Mouse (Mus musculus): ENCODE results near the gene Kirrel3. TPM values are rescaled to one million over a fixed set of nuclear protein-coding genes. Genes with fewer than 3 reads are reported as not detected.

Kirrel3 gene
- polyA plus RNA-seq, 1 experiment, result not detected

- TF ChIP-seq CTCF (IDR thresholded peaks at IDR 0.05; ENCODE audit: low read depth, low read length) (no peak), POLR2A (IDR thresholded peaks at IDR 0.05; ENCODE audit: borderline replicate concordance, low read depth, low read length) (no peak)
- Histone ChIP-seq H3K4me3 (ENCODE audit: insufficient read depth, low read length) (no peak overlapping the region), H3K4me1 (ENCODE audit: control insufficient read depth, insufficient read depth, low read length) (no peaks in the 10 kb centered on the region), H3K27ac (ENCODE audit: insufficient read depth, low read depth, low read length) (no peak overlapping the region)
These were observed 246.8 kb downstream of the Kirrel3 start for GRCm38 (mm10) chr9:34732507-34732906.

DNA sequence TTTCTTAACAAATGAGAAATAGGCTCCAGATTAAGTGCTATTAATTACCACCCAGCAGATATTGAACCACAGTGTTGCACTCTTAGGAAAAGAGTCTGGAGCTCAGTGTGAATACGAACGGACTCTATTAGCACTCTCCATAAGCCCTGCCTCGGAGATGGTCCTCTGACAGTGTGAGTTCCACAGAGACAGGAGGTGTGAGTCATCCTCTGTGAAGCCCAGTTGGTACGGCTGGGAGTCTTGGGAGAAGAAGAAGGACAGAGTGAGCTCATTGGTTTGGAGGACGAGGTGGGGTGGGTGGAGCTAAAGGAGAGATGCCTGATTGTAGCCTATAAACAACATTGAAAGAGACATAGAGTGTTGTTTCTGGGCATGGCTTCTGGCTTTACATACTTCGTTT is 247.9 kb downstream of the Kirrel3 start:
- Histone ChIP-seq H3K4me1 (ENCODE audit: control insufficient read depth, insufficient read depth, low read length) (no peaks in the 10 kb centered on the region), H3K27ac (ENCODE audit: insufficient read depth, low read depth, low read length) (no peak overlapping the region), H3K4me3 (ENCODE audit: insufficient read depth, low read length) (no peak overlapping the region)
- no peak for TF ChIP-seq POLR2A (IDR thresholded peaks at IDR 0.05; ENCODE audit: borderline replicate concordance, low read depth, low read length)

DNA sequence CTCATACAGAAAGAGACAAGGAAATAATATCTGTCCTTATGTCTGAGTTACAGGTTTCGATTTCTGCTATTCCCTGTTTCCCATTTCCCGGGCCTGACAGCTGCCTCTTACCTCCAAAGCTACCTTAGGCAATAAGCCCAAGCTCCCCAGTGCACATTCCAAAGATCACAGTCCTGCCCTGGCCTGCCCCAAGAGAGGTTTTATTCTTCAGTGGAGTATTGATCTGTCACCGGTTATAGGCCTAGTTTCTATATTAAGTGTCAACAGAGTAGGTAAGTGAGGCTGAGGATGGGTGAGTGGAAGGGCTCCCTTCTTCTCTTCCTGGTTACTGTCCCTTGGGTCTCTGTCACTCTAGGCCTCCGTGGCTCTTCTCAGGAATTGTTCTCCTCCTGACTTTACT is 249.3 kb downstream of the Kirrel3 start:
- no peak overlapping the region for H3K4me3 ChIP-seq (ENCODE audit: insufficient read depth, low read length)
- H3K4me1 ChIP-seq (ENCODE audit: control insufficient read depth, insufficient read depth, low read length), result no peaks in the 10 kb centered on the region
- no peak overlapping the region for H3K27ac ChIP-seq (ENCODE audit: insufficient read depth, low read depth, low read length)
- no peak for TF ChIP-seq POLR2A (IDR thresholded peaks at IDR 0.05; ENCODE audit: borderline replicate concordance, low read depth, low read length)
- no peak for TF ChIP-seq CTCF (IDR thresholded peaks at IDR 0.05; ENCODE audit: low read depth, low read length)

DNA sequence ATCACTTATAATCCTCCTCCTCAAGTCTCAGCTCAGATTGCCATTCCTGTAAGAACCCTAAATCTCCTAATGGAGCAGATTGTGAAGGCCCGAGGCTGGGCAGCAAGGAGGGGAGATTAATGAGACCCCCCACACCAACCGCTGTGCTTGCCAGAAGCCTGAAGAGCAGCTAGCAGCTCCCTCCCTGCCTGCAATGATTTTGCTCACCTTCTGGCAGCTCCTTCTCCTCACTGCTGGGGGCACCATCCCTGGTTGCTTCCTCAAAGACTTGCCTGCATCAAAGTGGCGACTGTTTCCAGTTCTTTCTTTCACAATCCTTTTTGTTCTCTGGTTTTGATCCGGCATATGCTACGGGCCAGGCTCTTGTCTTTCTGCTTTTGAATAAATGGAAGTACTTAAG is 253.7 kb downstream of the Kirrel3 start:
- no peaks in the 10 kb centered on the region for H3K4me1 ChIP-seq (ENCODE audit: control insufficient read depth, insufficient read depth, low read length)
- no peak for TF ChIP-seq POLR2A (IDR thresholded peaks at IDR 0.05; ENCODE audit: borderline replicate concordance, low read depth, low read length)
- TF ChIP-seq CTCF (IDR thresholded peaks at IDR 0.05; ENCODE audit: low read depth, low read length), result no peak
- H3K4me3 ChIP-seq (ENCODE audit: insufficient read depth, low read length), result no peak overlapping the region
- H3K27ac ChIP-seq (ENCODE audit: insufficient read depth, low read depth, low read length), result no peak overlapping the region

DNA sequence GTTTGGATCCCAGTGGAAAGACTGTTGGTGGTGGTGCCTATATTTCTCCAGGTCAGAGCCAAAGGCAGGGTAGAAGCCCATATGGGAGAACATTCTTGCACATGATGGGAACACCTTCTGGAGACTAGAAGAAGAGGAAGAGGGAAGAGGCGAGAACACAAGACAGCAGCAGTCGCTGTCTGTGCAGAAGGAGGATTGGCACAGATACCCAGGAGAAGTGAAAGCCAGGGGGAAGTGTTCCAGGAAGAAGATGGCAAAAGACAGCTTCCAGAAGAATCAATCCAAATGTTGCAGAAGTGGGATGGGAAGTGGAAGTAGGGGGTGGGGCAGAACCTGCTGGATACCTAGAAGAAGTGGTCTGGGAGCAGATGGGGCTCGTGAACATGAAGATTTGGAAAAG is 255.1 kb downstream of the Kirrel3 start:
- TF ChIP-seq POLR2A (IDR thresholded peaks at IDR 0.05; ENCODE audit: borderline replicate concordance, low read depth, low read length) (no peak), CTCF (IDR thresholded peaks at IDR 0.05; ENCODE audit: low read depth, low read length) (no peak)
- Histone ChIP-seq H3K27ac (ENCODE audit: insufficient read depth, low read depth, low read length) (no peak overlapping the region), H3K4me3 (ENCODE audit: insufficient read depth, low read length) (no peak overlapping the region), H3K4me1 (ENCODE audit: control insufficient read depth, insufficient read depth, low read length) (no peaks in the 10 kb centered on the region)

- no peak for TF ChIP-seq CTCF (IDR thresholded peaks at IDR 0.05; ENCODE audit: low read depth, low read length)
- no peak for TF ChIP-seq POLR2A (IDR thresholded peaks at IDR 0.05; ENCODE audit: borderline replicate concordance, low read depth, low read length)
- no peak overlapping the region for H3K27ac ChIP-seq (ENCODE audit: insufficient read depth, low read depth, low read length)
- no peaks in the 10 kb centered on the region for H3K4me1 ChIP-seq (ENCODE audit: control insufficient read depth, insufficient read depth, low read length)
- no peak overlapping the region for H3K4me3 ChIP-seq (ENCODE audit: insufficient read depth, low read length)
These were observed 262.3 kb downstream of the Kirrel3 start for GRCm38 (mm10) chr9:34748003-34748402.

DNA sequence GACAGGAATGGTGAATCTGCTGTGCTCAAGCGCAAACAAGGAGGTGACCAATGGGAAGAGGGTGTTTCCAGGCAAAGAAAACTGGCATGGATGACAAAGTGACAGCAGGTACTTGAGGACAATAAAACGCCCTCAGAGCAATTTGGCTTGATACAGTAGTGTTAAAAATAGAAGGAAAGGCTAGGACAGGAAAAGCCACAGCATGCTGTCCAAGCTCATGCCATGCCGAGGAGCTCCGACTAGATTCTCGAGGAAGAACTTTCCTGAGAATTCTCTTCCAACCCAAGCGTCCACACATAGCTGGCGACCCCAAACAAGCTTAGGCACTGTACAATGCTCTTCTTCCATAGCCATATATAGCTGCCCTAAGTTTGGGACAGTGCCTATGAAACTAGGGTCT is 263.5 kb downstream of the Kirrel3 start:
- TF ChIP-seq POLR2A (IDR thresholded peaks at IDR 0.05; ENCODE audit: borderline replicate concordance, low read depth, low read length) (no peak), CTCF (IDR thresholded peaks at IDR 0.05; ENCODE audit: low read depth, low read length) (no peak)

DNA sequence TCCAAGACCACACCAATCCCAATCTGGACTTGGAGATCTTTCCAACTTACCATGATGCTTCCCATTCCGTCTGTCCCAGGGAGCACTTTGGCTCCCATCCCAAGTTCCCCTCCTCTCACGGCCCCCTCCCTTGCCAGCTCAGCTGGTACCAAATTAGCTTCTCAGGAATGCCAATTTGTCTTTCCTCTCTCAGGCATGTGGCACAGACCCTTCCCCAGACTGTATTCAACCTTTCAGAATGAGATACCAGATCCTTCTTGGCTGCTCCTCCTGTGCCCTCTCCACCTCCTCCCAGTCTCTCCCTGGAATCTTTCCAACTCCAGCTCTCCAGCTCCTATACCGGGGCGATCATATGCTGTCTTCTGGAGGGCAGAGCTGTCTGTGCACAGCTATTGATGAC is 264.2 kb downstream of the Kirrel3 start:
- no peaks in the 10 kb centered on the region for H3K4me1 ChIP-seq (ENCODE audit: control insufficient read depth, insufficient read depth, low read length)
- TF ChIP-seq CTCF (IDR thresholded peaks at IDR 0.05; ENCODE audit: low read depth, low read length) (no peak), POLR2A (IDR thresholded peaks at IDR 0.05; ENCODE audit: borderline replicate concordance, low read depth, low read length) (no peak)
- H3K27ac ChIP-seq (ENCODE audit: insufficient read depth, low read depth, low read length), result no peak overlapping the region
- no peak overlapping the region for H3K4me3 ChIP-seq (ENCODE audit: insufficient read depth, low read length)

More for the DNA sequence above, 263.5 kb downstream of the Kirrel3 start:
- no peaks in the 10 kb centered on the region for H3K4me1 ChIP-seq (ENCODE audit: control insufficient read depth, insufficient read depth, low read length)
- no peak overlapping the region for H3K4me3 ChIP-seq (ENCODE audit: insufficient read depth, low read length)
- no peak overlapping the region for H3K27ac ChIP-seq (ENCODE audit: insufficient read depth, low read depth, low read length)

DNA sequence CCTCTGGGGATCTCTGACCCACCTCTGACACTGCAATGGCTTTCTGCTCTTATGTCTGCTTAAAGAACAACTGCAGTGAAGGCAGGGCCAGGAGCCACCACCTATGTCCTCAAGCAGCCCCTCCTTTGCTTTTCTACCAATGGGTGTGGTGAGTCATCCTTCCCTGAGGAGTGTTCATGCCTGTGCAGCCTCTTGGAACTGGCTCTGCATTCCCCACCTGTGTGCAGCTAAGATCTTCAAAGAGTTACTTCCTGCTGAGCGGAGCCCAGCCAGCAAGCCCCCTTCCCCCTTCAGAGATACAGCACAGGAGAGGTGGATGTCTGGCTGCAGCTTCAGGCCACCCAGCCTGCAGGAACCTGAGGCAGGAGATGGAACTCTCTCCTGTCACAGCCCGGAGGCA is 265.2 kb downstream of the Kirrel3 start:
- H3K27ac ChIP-seq (ENCODE audit: insufficient read depth, low read depth, low read length), result no peak overlapping the region
- H3K4me3 ChIP-seq (ENCODE audit: insufficient read depth, low read length), result no peak overlapping the region
- TF ChIP-seq POLR2A (IDR thresholded peaks at IDR 0.05; ENCODE audit: borderline replicate concordance, low read depth, low read length) (no peak), CTCF (IDR thresholded peaks at IDR 0.05; ENCODE audit: low read depth, low read length) (no peak)
- no peaks in the 10 kb centered on the region for H3K4me1 ChIP-seq (ENCODE audit: control insufficient read depth, insufficient read depth, low read length)

- Histone ChIP-seq H3K27ac (ENCODE audit: insufficient read depth, low read depth, low read length) (no peak overlapping the region), H3K4me3 (ENCODE audit: insufficient read depth, low read length) (no peak overlapping the region), H3K4me1 (ENCODE audit: control insufficient read depth, insufficient read depth, low read length) (no peaks in the 10 kb centered on the region)
- TF ChIP-seq POLR2A (IDR thresholded peaks at IDR 0.05; ENCODE audit: borderline replicate concordance, low read depth, low read length), result no peak
- no peak for TF ChIP-seq CTCF (IDR thresholded peaks at IDR 0.05; ENCODE audit: low read depth, low read length)
These were observed 266.5 kb downstream of the Kirrel3 start for GRCm38 (mm10) chr9:34752076-34752800.
